In genomic region chr10:116418121-116418726, GRCm38 (mm10) we compare ENCODE assay signal across 17 mouse cellular contexts. TPM values are rescaled to one million over a fixed set of nuclear protein-coding genes. Genes with fewer than 3 reads are reported as not detected.
DNase-seq lines count a peak whose midpoint lies in the region; ATAC-seq and TF ChIP-seq lines count a peak whose summit lies in the region.
"Had no signal": no experiment of that assay in that cellular context is flagged by ENCODE, and none has a peak within 500 bp of the region (broad histone marks: within the 10 kb centered on the region; RNA-seq: fewer than 3 reads in every experiment).

No protein-coding gene starts in this region.

- DNase-seq in heart, postnatal 10 days, result no peak
- no peak for DNase-seq in liver, postnatal 0 days
- DNase-seq in liver, result no peak
- peak; percentile 74 for DNase-seq in R1 (ENCODE audit: low read depth, low spot score)
- DNase-seq in urinary bladder, adult 2 months (ENCODE audit: low spot score), result no peak
- DNase-seq: cerebellum, postnatal 10 days; embryo, embryonic 11 days; gastrocnemius, postnatal 14 days; right cerebral cortex, postnatal 14 days; thymus, postnatal 4 days had no signal

- ATAC-seq in heart, embryonic 15.5 days (replicated peaks; ENCODE audit: insufficient number of reproducible peaks, insufficient read depth, low FRiP score, low read depth), result no peak; the same call in 1 of the 2 replicates
- no peak for ATAC-seq in liver, postnatal 0 days
- ATAC-seq in granulocyte monocyte progenitor cell, adult 5-6 weeks (replicated peaks; ENCODE audit: poor library complexity, severe bottlenecking), result peak; percentile 50
- ATAC-seq: CD4-positive, CD25-positive, alpha-beta regulatory T cell, adult 4 months; midbrain, embryonic 16.5 days had no signal

- no peak overlapping the region for H3K9ac ChIP-seq in heart, embryonic 15.5 days
- H3K9ac ChIP-seq in liver, postnatal 0 days (replicated peaks), result no peak overlapping the region
- H3K9ac ChIP-seq: liver, embryonic 15.5 days had no signal

- H3K27me3 ChIP-seq in heart, embryonic 15.5 days, result no peaks in the 10 kb centered on the region
- H3K27me3 ChIP-seq in liver, postnatal 0 days (ENCODE audit: insufficient read depth, low read length), result no peaks in the 10 kb centered on the region
- H3K27me3 ChIP-seq: liver, embryonic 15.5 days had no signal

- intact Hi-C loops in heart, postnatal 10 days (cut with DNase I), result no loop called here

- 54% methylated on average over 24 of the region's 24 CpGs for WGBS in heart, embryonic 15.5 days
- WGBS in liver, postnatal 0 days (ENCODE audit: insufficient replicate concordance), result 65% methylated on average over 24 of the region's 24 CpGs

- no peak overlapping the region for H3K27ac ChIP-seq in heart, embryonic 15.5 days
- no peak overlapping the region for H3K27ac ChIP-seq in liver, postnatal 0 days (ENCODE audit: low read depth)
- H3K27ac ChIP-seq: limb, embryonic 10.5 days; liver, embryonic 15.5 days had no signal

- no peak overlapping the region for H3K4me3 ChIP-seq in heart, embryonic 15.5 days
- H3K4me3 ChIP-seq in liver, postnatal 0 days (ENCODE audit: low read depth, low read length), result no peak overlapping the region
- H3K4me3 ChIP-seq: limb, embryonic 10.5 days; liver, embryonic 15.5 days had no signal

- TF ChIP-seq EP300 in liver, postnatal 0 days (IDR thresholded peaks at IDR 0.05; ENCODE audit: low read depth), result no peak

- 0 out of 2 replicates have a peak, but pooled peaks have one; percentile 10 for TF ChIP-seq CTCF in liver, postnatal 0 days (IDR thresholded peaks at IDR 0.05; ENCODE audit: low read depth)

- H3K4me2 ChIP-seq in heart, embryonic 15.5 days, result peak overlapping the region; percentile 40
- no peak overlapping the region for H3K4me2 ChIP-seq in liver, postnatal 0 days (ENCODE audit: low read depth, low read length)
- H3K4me2 ChIP-seq: liver, embryonic 15.5 days had no signal

- H3K36me3 ChIP-seq in heart, embryonic 15.5 days, result no peaks in the 10 kb centered on the region
- no peaks in the 10 kb centered on the region for H3K36me3 ChIP-seq in liver, postnatal 0 days (replicated peaks; ENCODE audit: insufficient read depth, low read length)
- H3K36me3 ChIP-seq: limb, embryonic 10.5 days; liver, embryonic 15.5 days had no signal

- no peaks in the 10 kb centered on the region for H3K9me3 ChIP-seq in heart, embryonic 15.5 days (replicated peaks)
- no peaks in the 10 kb centered on the region for H3K9me3 ChIP-seq in liver, postnatal 0 days (ENCODE audit: low read length)
- H3K9me3 ChIP-seq: limb, embryonic 10.5 days; liver, embryonic 15.5 days had no signal

- no peaks in the 10 kb centered on the region for H3K4me1 ChIP-seq in heart, embryonic 15.5 days (replicated peaks)
- no peaks in the 10 kb centered on the region for H3K4me1 ChIP-seq in liver, postnatal 0 days (ENCODE audit: insufficient read depth)
- H3K4me1 ChIP-seq: liver, embryonic 15.5 days had no signal

RNA-seq across cellular contexts. Expression of gene Kcnmb4, which starts 55.5 kb away (rescaled TPM):
- polyA plus RNA-seq in heart, embryonic 15.5 days (2015; fragmentation: Nextera tagmentation; extraction: Ambion mirVana), result 3.7 and 4.2 TPM in 2 replicates
- total RNA-seq in heart, postnatal 10 days (2021), result 1 to 10 TPM; 2.0 to 2.7 TPM
- 0.14 TPM in 1 of 2 replicates, not detected in the other for polyA plus RNA-seq in liver, postnatal 0 days (2015; fragmentation: Nextera tagmentation; extraction: Ambion mirVana)
- total RNA-seq in granulocyte monocyte progenitor cell, adult 5-6 weeks (2014; fragmentation: Nextera tagmentation), result not detected in 2 replicates
- not detected in 2 replicates for total RNA-seq in granulocyte monocyte progenitor cell, adult 5-6 weeks (2017)
- 3.3 and 3.9 TPM in 2 replicates for polyA plus RNA-seq in urinary bladder, adult 2 months (2012; rRNA removed)
- total RNA-seq: megakaryocyte, adult 5-6 weeks had no signal
